Mouse (Mus musculus): ENCODE data around the gene Gdpd3.
A peak's percentile ranks its signal among the peaks of the same experiment; 100 is the strongest.

Gdpd3 gene

GRCm38 (mm10) chr7:126806956-126807355, 40.8 kb downstream of the Gdpd3 start:
- DNase-seq (ENCODE audit: low spot score in 2 of 2): no peak

- no peak for DNase-seq (ENCODE audit: low spot score in 2 of 2)
Observed at GRCm38 (mm10) chr7:126807405-126807804, 41.3 kb downstream of the Gdpd3 start.

- peak; percentile 83 for DNase-seq (ENCODE audit: low spot score in 2 of 2)
Observed at GRCm38 (mm10) chr7:126808703-126809455, 42.7 kb downstream of the Gdpd3 start.

GRCm38 (mm10) chr7:126809723-126810369, 43.7 kb downstream of the Gdpd3 start:
- DNase-seq (ENCODE audit: low spot score in 2 of 2): no peak

GRCm38 (mm10) chr7:126815726-126816222, 49.6 kb downstream of the Gdpd3 start:
- DNase-seq (ENCODE audit: low spot score in 2 of 2): no peak

- no peak for DNase-seq (ENCODE audit: low spot score in 2 of 2)
Observed at GRCm38 (mm10) chr7:126816494-126816893, 50.4 kb downstream of the Gdpd3 start.

GRCm38 (mm10) chr7:126817595-126817994, 51.5 kb downstream of the Gdpd3 start:
- DNase-seq (ENCODE audit: low spot score in 2 of 2): no peak

- no peak for DNase-seq (ENCODE audit: low spot score in 2 of 2)
Observed at GRCm38 (mm10) chr7:126818818-126819217, 52.7 kb downstream of the Gdpd3 start.

GRCm38 (mm10) chr7:126821835-126822511, 55.8 kb downstream of the Gdpd3 start:
- DNase-seq (ENCODE audit: low spot score in 2 of 2): peak; percentile 67 to 72

- no peak for DNase-seq (ENCODE audit: low spot score in 2 of 2)
Observed at GRCm38 (mm10) chr7:126822741-126823140, 56.6 kb downstream of the Gdpd3 start.

GRCm38 (mm10) chr7:126823202-126823711, 57.1 kb downstream of the Gdpd3 start:
- no peak for DNase-seq (ENCODE audit: low spot score in 2 of 2)

- no peak for DNase-seq (ENCODE audit: low spot score in 2 of 2)
Observed at GRCm38 (mm10) chr7:126823940-126824339, 57.8 kb downstream of the Gdpd3 start.

Measured in frontal cortex, postnatal 25 days (tissue).